In the genomic region with DNA sequence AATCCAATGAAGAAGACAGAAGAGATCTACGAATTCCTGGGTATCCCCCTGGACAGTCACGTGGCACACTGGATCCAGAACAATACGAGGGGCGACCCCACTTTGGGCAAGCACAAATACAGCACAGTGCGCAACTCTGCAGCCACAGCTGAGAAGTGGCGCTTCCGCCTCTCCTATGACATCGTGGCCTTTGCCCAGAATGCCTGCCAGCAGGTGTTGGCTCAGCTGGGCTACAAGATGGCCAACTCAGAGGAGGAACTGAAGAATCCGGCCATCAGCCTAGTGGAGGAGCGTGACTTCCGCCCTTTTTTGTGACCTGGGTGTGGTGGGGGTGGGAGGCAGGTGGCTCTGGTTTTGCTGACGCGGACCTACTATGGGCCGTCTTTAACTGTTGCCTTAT, we compare ENCODE assay signal across 19 mouse cellular contexts. TPM values are rescaled to one million over a fixed set of nuclear protein-coding genes. Genes with fewer than 3 reads are reported as not detected.
DNase-seq lines count a peak whose midpoint lies in the region; TF ChIP-seq lines count a peak whose summit lies in the region.
"Had no signal": no experiment of that assay in that cellular context is flagged by ENCODE, and none has a peak within 500 bp of the region (broad histone marks: within the 10 kb centered on the region; RNA-seq: fewer than 3 reads in every experiment).

No protein-coding gene starts in this region.

- peaks cover 5 to 7% of the 10 kb centered on the region in 2 experiments; a peak in 3 of 4 replicates for H3K4me1 ChIP-seq in CH12.LX (ENCODE audit: control insufficient read depth in 1 of 2, insufficient read depth in 2 of 2)
- H3K4me1 ChIP-seq: embryonic facial prominence, embryonic 13.5 days; embryonic facial prominence, embryonic 15.5 days; forebrain, embryonic 12.5 days had no signal

- TF ChIP-seq CTCF in layer of hippocampus, adult 2 months (conservative IDR thresholded peaks at IDR 0.05), result no peak
- TF ChIP-seq CTCF in CH12.LX (conservative IDR thresholded peaks at IDR 0.05 in 1 of 2, IDR thresholded peaks at IDR 0.05 in 1 of 2; ENCODE audit: low read depth in 2 of 2, low read length in 2 of 2), result no peak

- H3K9me3 ChIP-seq in CH12.LX (replicated peaks; ENCODE audit: low read length), result no peaks in the 10 kb centered on the region
- H3K9me3 ChIP-seq: embryonic facial prominence, embryonic 13.5 days; embryonic facial prominence, embryonic 15.5 days; forebrain, embryonic 10.5 days; forebrain, embryonic 12.5 days had no signal

- H3K27me3 ChIP-seq in CH12.LX (replicated peaks), result peaks cover 28% of the 10 kb centered on the region
- H3K27me3 ChIP-seq: embryonic facial prominence, embryonic 13.5 days; embryonic facial prominence, embryonic 15.5 days; forebrain, embryonic 12.5 days had no signal

- in situ Hi-C loops in CH12.LX (cut with MboI; ENCODE audit: low pct_ligation_motif_present, low pct_unique_long_range_greater_than_20kb, low sequenced_read_pairs), result loop anchor here (5.0 kb wide), 1 partner anchor 198 kb away; no protein-coding TSS in a partner anchor

- H3K9ac ChIP-seq in CH12.LX (ENCODE audit: insufficient read depth, low read depth), result no peak overlapping the region
- H3K9ac ChIP-seq: embryonic facial prominence, embryonic 13.5 days; embryonic facial prominence, embryonic 15.5 days; forebrain, embryonic 12.5 days had no signal

- TF ChIP-seq POLR2A in CH12.LX (IDR thresholded peaks at IDR 0.05; ENCODE audit: low read depth, low read length), result no peak

- DNase-seq in cerebellum, postnatal 10 days, result peak; percentile 68 to 72
- DNase-seq in cerebellum, adult 8-10 months, result no peak
- no peak for DNase-seq in layer of hippocampus, adult 2 months (ENCODE audit: low spot score in 2 of 2)
- no peak for DNase-seq in layer of hippocampus, adult 9-11 months
- no peak for DNase-seq in CH12.LX (ENCODE audit: extremely low read depth)
- DNase-seq: adrenal gland, adult 2 months; adrenal gland, postnatal 10 days; adrenal gland, postnatal 25 days; B cell, adult 2 months; cerebellum, adult 11 months; cerebellum, adult 18-20 months; cerebellum, adult 9-11 months; cerebellum, postnatal 36 days; embryo, embryonic 11 days had no signal

- H3K4me3 ChIP-seq in layer of hippocampus, adult 2 months, result no peak overlapping the region
- no peak overlapping the region for H3K4me3 ChIP-seq in CH12.LX (replicated peaks in 1 of 3; ENCODE audit: low read depth in 2 of 3, low read length in 2 of 3, poor library complexity in 1 of 3)
- H3K4me3 ChIP-seq: embryonic facial prominence, embryonic 13.5 days; embryonic facial prominence, embryonic 15.5 days; erythroblast, embryonic 14.5 days; forebrain, embryonic 10.5 days; forebrain, embryonic 12.5 days had no signal

- TF ChIP-seq RAD21 in CH12.LX (IDR thresholded peaks at IDR 0.05; ENCODE audit: low read depth, low read length), result no peak

- no peaks in the 10 kb centered on the region for H3K79me2 ChIP-seq in CH12.LX (replicated peaks; ENCODE audit: control insufficient read depth, extremely low read depth, insufficient read depth, poor library complexity, severe bottlenecking)

- H3K27ac ChIP-seq in layer of hippocampus, adult 2 months, result peak overlapping the region; percentile 99
- no peak overlapping the region for H3K27ac ChIP-seq in CH12.LX (ENCODE audit: insufficient read depth, low read depth)
- H3K27ac ChIP-seq: embryonic facial prominence, embryonic 13.5 days; embryonic facial prominence, embryonic 15.5 days; forebrain, embryonic 10.5 days; forebrain, embryonic 12.5 days had no signal

- H3K4me2 ChIP-seq in CH12.LX (ENCODE audit: insufficient read depth, low read depth, poor library complexity, severe bottlenecking), result no peak overlapping the region
- H3K4me2 ChIP-seq: embryonic facial prominence, embryonic 13.5 days; embryonic facial prominence, embryonic 15.5 days; forebrain, embryonic 12.5 days had no signal

- H3K36me3 ChIP-seq in CH12.LX (replicated peaks in 1 of 2; ENCODE audit: control insufficient read depth in 1 of 2, insufficient read depth in 1 of 2, low read length in 1 of 2), result no peaks in the 10 kb centered on the region
- H3K36me3 ChIP-seq: embryonic facial prominence, embryonic 15.5 days had no signal

- no peak for TF ChIP-seq EP300 in CH12.LX (IDR thresholded peaks at IDR 0.05; ENCODE audit: low read length)

- dilution Hi-C loops in CH12.LX (cut with MboI; ENCODE audit: extremely low pct_ligation_motif_present, extremely low pct_unique_long_range_greater_than_20kb, low sequenced_read_pairs), result no loop called here

TF ChIP-seq in CH12.LX, 34 proteins besides CTCF, POLR2A, EP300 and RAD21:
- TF ChIP-seq TCF12 (IDR thresholded peaks at IDR 0.05; ENCODE audit: low read depth, low read length), result peak; percentile 31; the same call in 1 of the 2 replicates
- no peak for TF ChIP-seq ZMIZ1 (IDR thresholded peaks at IDR 0.05; ENCODE audit: low read depth, low read length)
- 0 out of 2 replicates have a peak, but pooled peaks have one; percentile 18 for TF ChIP-seq ZKSCAN1 (IDR thresholded peaks at IDR 0.05; ENCODE audit: borderline replicate concordance, low read depth, low read length)
- no peak for TF ChIP-seq MAZ (IDR thresholded peaks at IDR 0.05; ENCODE audit: low read depth, low read length)
- peak; percentile 18; the same call in 1 of the 2 replicates for TF ChIP-seq ELF1 (IDR thresholded peaks at IDR 0.05; ENCODE audit: low read depth, low read length)
- 0 out of 2 replicates have a peak, but pooled peaks have one; percentile 26 for TF ChIP-seq IRF4 (IDR thresholded peaks at IDR 0.05; ENCODE audit: low read depth, low read length)
- TF ChIP-seq E2F4 (IDR thresholded peaks at IDR 0.05; ENCODE audit: insufficient replicate concordance, low read depth, low read length), result no peak
- peak; percentile 14; the same call in 1 of the 2 replicates for TF ChIP-seq BHLHE40 (IDR thresholded peaks at IDR 0.05; ENCODE audit: low read depth, low read length)

RNA-seq across cellular contexts. Expression of a gene that starts 14.6 kb away (rescaled TPM):
- total RNA-seq in layer of hippocampus, adult 2 months (2021), result 100 to 1,000 TPM; 295 to 314 TPM
- not detected in 2 replicates for total RNA-seq in CH12.LX (2012; rRNA removed)
- not detected in 2 replicates for total RNA-seq in CH12.LX (2014; rRNA removed)
- not detected in 2 replicates for polyA plus RNA-seq in CH12.LX (2012; ENCODE audit: insufficient read length, low read depth)
- polyA plus RNA-seq: erythroblast, embryonic 14.5 days had no signal

Comparison
In these comparisons a context has a peak if more than half of its experiments do, and no peak if none do; other contexts are left out.
1. DNase-seq: peak in cerebellum, postnatal 10 days (2 of 2); none in cerebellum, adult 8-10 months (single experiment), layer of hippocampus, adult 2 months (0 of 2), layer of hippocampus, adult 9-11 months (single experiment) and CH12.LX (single experiment).
2. RNA of a gene that starts 14.6 kb away (total RNA-seq): 295 to 314 TPM in layer of hippocampus, adult 2 months; not detected in CH12.LX; every median in the first group is over 100 times any median in the second.